In genomic region chr14:16561496-16562170, GRCm38 (mm10) we compare ENCODE assay signal across 19 mouse cellular contexts.
DNase-seq lines count a peak whose midpoint lies in the region; ATAC-seq and TF ChIP-seq lines count a peak whose summit lies in the region.
"Had no signal": no experiment of that assay in that cellular context is flagged by ENCODE, and none has a peak within 500 bp of the region (broad histone marks: within the 10 kb centered on the region; RNA-seq: fewer than 3 reads in every experiment).

No protein-coding gene starts in this region.

- 74% methylated on average over 6 of the region's 6 CpGs for WGBS in liver, postnatal 0 days (ENCODE audit: insufficient replicate concordance)
- WGBS in liver, embryonic 11.5 days = 82% methylated on average over 6 of the region's 6 CpGs
- 52% methylated on average over 6 of the region's 6 CpGs for WGBS in embryonic facial prominence, embryonic 12.5 days
- WGBS in limb, embryonic 11.5 days = 45% methylated on average over 6 of the region's 6 CpGs

- H3K36me3 ChIP-seq in liver, postnatal 0 days (replicated peaks; ENCODE audit: insufficient read depth, low read length) = no peaks in the 10 kb centered on the region
- no peaks in the 10 kb centered on the region for H3K36me3 ChIP-seq in liver, embryonic 11.5 days (ENCODE audit: control insufficient read depth, insufficient read depth, low read length)
- no peaks in the 10 kb centered on the region for H3K36me3 ChIP-seq in embryonic facial prominence, embryonic 12.5 days
- no peaks in the 10 kb centered on the region for H3K36me3 ChIP-seq in limb, embryonic 11.5 days (ENCODE audit: control insufficient read depth, insufficient read depth, low read length)
- H3K36me3 ChIP-seq: embryonic facial prominence, embryonic 15.5 days; forebrain, embryonic 12.5 days; heart, embryonic 12.5 days; hindbrain, embryonic 15.5 days had no signal

- no peak overlapping the region for H3K27ac ChIP-seq in liver, postnatal 0 days (ENCODE audit: low read depth)
- no peak overlapping the region for H3K27ac ChIP-seq in liver, embryonic 11.5 days (ENCODE audit: low read depth, low read length)
- H3K27ac ChIP-seq in embryonic facial prominence, embryonic 12.5 days = no peak overlapping the region
- no peak overlapping the region for H3K27ac ChIP-seq in limb, embryonic 11.5 days (replicated peaks; ENCODE audit: low read depth, low read length)
- H3K27ac ChIP-seq: embryonic facial prominence, embryonic 15.5 days; forebrain, embryonic 12.5 days; hindbrain, embryonic 15.5 days had no signal

- H3K4me1 ChIP-seq in liver, postnatal 0 days (ENCODE audit: insufficient read depth) = peaks cover 3% of the 10 kb centered on the region; the same call in 1 of the 2 replicates
- H3K4me1 ChIP-seq in liver, embryonic 11.5 days (replicated peaks; ENCODE audit: control insufficient read depth, insufficient read depth, low read length) = 0 out of 2 replicates have a peak, but pooled peaks cover 16% of the 10 kb centered on the region
- peaks cover 30% of the 10 kb centered on the region; the same call in 1 of the 2 replicates for H3K4me1 ChIP-seq in embryonic facial prominence, embryonic 12.5 days
- peaks cover 10% of the 10 kb centered on the region for H3K4me1 ChIP-seq in limb, embryonic 11.5 days (ENCODE audit: control insufficient read depth, insufficient read depth, low read length)
- H3K4me1 ChIP-seq: forebrain, embryonic 12.5 days; hindbrain, embryonic 15.5 days had no signal

- no peaks in the 10 kb centered on the region for H3K27me3 ChIP-seq in liver, postnatal 0 days (ENCODE audit: insufficient read depth, low read length)
- no peaks in the 10 kb centered on the region for H3K27me3 ChIP-seq in liver, embryonic 11.5 days (replicated peaks; ENCODE audit: control insufficient read depth, insufficient read depth, low read length)
- no peaks in the 10 kb centered on the region for H3K27me3 ChIP-seq in embryonic facial prominence, embryonic 12.5 days
- H3K27me3 ChIP-seq in limb, embryonic 11.5 days (ENCODE audit: control insufficient read depth, insufficient read depth, low read length) = no peaks in the 10 kb centered on the region
- H3K27me3 ChIP-seq: embryonic facial prominence, embryonic 15.5 days; forebrain, embryonic 12.5 days; heart, embryonic 12.5 days; hindbrain, embryonic 15.5 days had no signal

- H3K4me2 ChIP-seq in liver, postnatal 0 days (ENCODE audit: low read depth, low read length) = no peak overlapping the region
- no peak overlapping the region for H3K4me2 ChIP-seq in liver, embryonic 11.5 days
- no peak overlapping the region for H3K4me2 ChIP-seq in embryonic facial prominence, embryonic 12.5 days (replicated peaks)
- no peak overlapping the region for H3K4me2 ChIP-seq in limb, embryonic 11.5 days (ENCODE audit: low read depth, severe bottlenecking)
- H3K4me2 ChIP-seq: embryonic facial prominence, embryonic 15.5 days; forebrain, embryonic 12.5 days; heart, embryonic 12.5 days; hindbrain, embryonic 15.5 days had no signal

- no peaks in the 10 kb centered on the region for H3K9me3 ChIP-seq in liver, postnatal 0 days (ENCODE audit: low read length)
- H3K9me3 ChIP-seq in liver, embryonic 11.5 days (ENCODE audit: control insufficient read depth, low read length) = no peaks in the 10 kb centered on the region
- no peaks in the 10 kb centered on the region for H3K9me3 ChIP-seq in embryonic facial prominence, embryonic 12.5 days
- no peaks in the 10 kb centered on the region for H3K9me3 ChIP-seq in limb, embryonic 11.5 days (ENCODE audit: control insufficient read depth, low read length)
- H3K9me3 ChIP-seq: embryonic facial prominence, embryonic 15.5 days; forebrain, embryonic 12.5 days; heart, embryonic 12.5 days; hindbrain, embryonic 15.5 days had no signal

- H3K9ac ChIP-seq in liver, postnatal 0 days (replicated peaks) = no peak overlapping the region
- H3K9ac ChIP-seq in liver, embryonic 11.5 days (ENCODE audit: low read depth, low read length) = no peak overlapping the region
- H3K9ac ChIP-seq in embryonic facial prominence, embryonic 12.5 days = no peak overlapping the region
- H3K9ac ChIP-seq in limb, embryonic 11.5 days (ENCODE audit: low read length) = no peak overlapping the region
- H3K9ac ChIP-seq: embryonic facial prominence, embryonic 15.5 days; forebrain, embryonic 12.5 days; heart, embryonic 12.5 days; hindbrain, embryonic 15.5 days had no signal

- no peak overlapping the region for H3K4me3 ChIP-seq in liver, postnatal 0 days (ENCODE audit: low read depth, low read length)
- H3K4me3 ChIP-seq in liver, embryonic 11.5 days (ENCODE audit: low read depth, low read length) = no peak overlapping the region
- no peak overlapping the region for H3K4me3 ChIP-seq in embryonic facial prominence, embryonic 12.5 days
- H3K4me3 ChIP-seq in limb, embryonic 11.5 days (ENCODE audit: low read depth, low read length) = no peak overlapping the region
- H3K4me3 ChIP-seq: embryonic facial prominence, embryonic 15.5 days; erythroblast, embryonic 14.5 days; forebrain, embryonic 12.5 days; heart, embryonic 12.5 days; hindbrain, embryonic 15.5 days had no signal

- no peak for TF ChIP-seq EP300 in liver, postnatal 0 days (IDR thresholded peaks at IDR 0.05; ENCODE audit: low read depth)

- peak; percentile 84 for DNase-seq in heart, adult 11 months
- no peak for DNase-seq in heart, postnatal 36 days
- DNase-seq in liver, postnatal 0 days = no peak
- no peak for DNase-seq in liver, embryonic 11.5 days (ENCODE audit: low spot score)
- DNase-seq in limb, embryonic 11.5 days (ENCODE audit: low spot score) = no peak
- DNase-seq in cerebellum, adult 11-12 months = no peak
- DNase-seq in cerebellum, postnatal 4 days (ENCODE audit: low spot score in 2 of 2) = no peak
- DNase-seq: adrenal gland, adult 2 months; adrenal gland, postnatal 25 days; cerebellum, adult 2 months; cerebellum, postnatal 14 days; gastrocnemius, postnatal 10 days had no signal

- TF ChIP-seq CTCF in liver, postnatal 0 days (IDR thresholded peaks at IDR 0.05; ENCODE audit: low read depth) = no peak

- ATAC-seq in liver, postnatal 0 days = peak; percentile 90
- no peak for ATAC-seq in liver, embryonic 11.5 days (replicated peaks; ENCODE audit: low FRiP score)
- ATAC-seq in embryonic facial prominence, embryonic 12.5 days (ENCODE audit: insufficient number of reproducible peaks, insufficient read depth, low FRiP score, low TSS enrichment) = 0 out of 2 replicates have a peak, but pooled peaks have one; percentile 48
- peak; percentile 55; the same call in 1 of the 2 replicates for ATAC-seq in limb, embryonic 11.5 days (ENCODE audit: insufficient number of reproducible peaks, low FRiP score, low TSS enrichment, low read depth)
- ATAC-seq: forebrain, embryonic 16.5 days had no signal

- intact Hi-C loops in heart, postnatal 36 days (cut with DNase I) = no loop called here
